Mouse (Mus musculus) C2C12 (cell line): ENCODE measurements at regions not wholly inside any gene's neighbourhood (a gene's known extent, or its start where the extent isn't known, plus 50 kb on each side); places are given as distances from the start of the nearest gene placed in this dataset.

Experiments
- CTCF ChIP-seq: IDR thresholded peaks from one replicate; pipeline ENCODE4 v1.5.1; 2011; ENCODE audit not compliant: control insufficient read depth, insufficient read depth, insufficient read length
- MYOG ChIP-seq: IDR thresholded peaks from one replicate; pipeline ENCODE4 v1.6.1; 2011; ENCODE audit not compliant: control insufficient read depth, insufficient read length; ENCODE audit errors: extremely low read depth

DNA sequence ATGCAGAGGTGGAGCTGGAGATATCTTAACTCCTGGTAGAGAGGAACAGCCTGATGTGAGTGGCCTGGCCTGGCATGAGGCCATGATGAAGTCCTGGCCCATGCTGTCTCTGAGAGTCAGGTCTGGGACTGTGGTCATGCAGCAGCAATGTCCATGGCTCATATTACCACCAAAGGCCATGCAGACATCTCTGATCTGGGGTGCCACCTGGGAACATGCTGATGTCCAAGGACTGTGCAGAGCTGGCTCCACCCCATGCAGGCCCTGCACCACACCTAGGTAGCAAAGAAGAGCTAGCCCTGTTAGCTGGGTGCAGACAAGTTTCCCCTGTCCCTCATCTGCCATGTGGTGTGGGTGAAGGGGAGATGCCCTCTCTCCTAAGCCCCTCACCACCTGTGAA, 244.5 kb downstream of the Prdm13 start:
- TF ChIP-seq MYOG = no peak
- no peak for TF ChIP-seq CTCF
